15 mouse cellular contexts compared by ENCODE assay signal in genomic region chr5:21366338-21367053, GRCm38 (mm10). TPM values are rescaled to one million over a fixed set of nuclear protein-coding genes. Genes with fewer than 3 reads are reported as not detected.
"Had no signal": no experiment of that assay in that cellular context is flagged by ENCODE, and none has a peak within 500 bp of the region (broad histone marks: within the 10 kb centered on the region; RNA-seq: fewer than 3 reads in every experiment).

No protein-coding gene starts in this region.

- H3K4me3 ChIP-seq: kidney, embryonic 15.5 days; left cerebral cortex, adult 2 months; limb, embryonic 15.5 days; liver, embryonic 13.5 days; neural tube, embryonic 13.5 days; stomach, embryonic 15.5 days had no signal

- H3K36me3 ChIP-seq: kidney, embryonic 15.5 days; limb, embryonic 15.5 days; liver, embryonic 13.5 days; neural tube, embryonic 13.5 days; stomach, embryonic 15.5 days had no signal

- H3K27me3 ChIP-seq: liver, embryonic 13.5 days; stomach, embryonic 15.5 days had no signal

- H3K4me2 ChIP-seq: kidney, embryonic 15.5 days; limb, embryonic 15.5 days; liver, embryonic 13.5 days; midbrain, embryonic 11.5 days; neural tube, embryonic 13.5 days; stomach, embryonic 15.5 days had no signal

- H3K9me3 ChIP-seq: kidney, embryonic 15.5 days; limb, embryonic 15.5 days; liver, embryonic 13.5 days; neural tube, embryonic 13.5 days; stomach, embryonic 15.5 days had no signal

- H3K9ac ChIP-seq: kidney, embryonic 15.5 days; limb, embryonic 15.5 days; liver, embryonic 13.5 days; neural tube, embryonic 13.5 days; stomach, embryonic 15.5 days had no signal

- DNase-seq: kidney, adult 2 months; kidney, postnatal 14 days; liver, embryonic 13.5 days; lung, adult 18-20 months; retina, postnatal 1 day had no signal

- ATAC-seq: intestine, embryonic 16.5 days; midbrain, embryonic 16.5 days had no signal

- H3K4me1 ChIP-seq: kidney, embryonic 15.5 days; limb, embryonic 15.5 days; liver, embryonic 13.5 days; neural tube, embryonic 13.5 days; stomach, embryonic 15.5 days had no signal

- H3K27ac ChIP-seq: kidney, embryonic 15.5 days; left cerebral cortex, adult 2 months; limb, embryonic 15.5 days; liver, embryonic 13.5 days; neural tube, embryonic 13.5 days; stomach, embryonic 15.5 days had no signal

RNA-seq across cellular contexts. Expression of gene Ccdc146, which starts 58.0 kb away (rescaled TPM):
- polyA plus RNA-seq: kidney, adult 2 months; kidney, embryonic 15.5 days; limb, embryonic 11.5 days; limb, embryonic 15.5 days; liver, embryonic 13.5 days; midbrain, embryonic 11.5 days; spleen, adult 2 months had no signal
